Mouse (Mus musculus): Measurements from ENCODE around the gene Rxrb.

The Rxrb gene

DNA sequence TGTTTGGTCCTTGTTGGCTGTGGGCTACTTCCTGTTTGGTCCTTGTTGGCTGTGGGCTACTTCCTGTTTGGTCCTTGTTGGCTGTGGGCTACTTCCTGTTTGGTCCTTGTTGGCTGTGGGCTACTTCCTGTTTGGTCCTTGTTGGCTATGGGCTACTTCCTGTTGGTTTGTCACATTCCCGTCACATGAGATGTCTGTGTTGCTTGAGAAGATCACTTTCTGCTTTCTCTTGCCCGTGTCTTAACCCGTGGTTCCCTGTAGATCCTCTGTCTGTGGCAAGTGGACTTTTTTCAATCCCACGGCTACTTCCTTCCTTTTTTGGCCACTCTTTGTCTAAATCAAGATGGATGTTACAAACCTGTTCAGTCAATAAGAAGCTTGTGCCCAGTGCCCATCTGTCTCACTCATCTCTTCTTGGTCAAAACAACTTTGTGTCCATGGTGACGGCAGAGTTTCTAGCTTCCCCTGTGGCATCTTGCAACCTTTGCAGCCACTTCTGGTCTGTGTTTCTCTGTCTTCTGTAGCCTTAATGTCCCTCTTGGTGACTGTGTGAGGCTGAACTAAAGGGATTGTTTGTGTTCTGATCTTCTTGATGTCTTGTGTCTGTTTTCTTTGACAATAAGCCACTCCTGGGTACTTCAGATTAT lies 15.9 kb downstream of the Rxrb start:
- no peak for DNase-seq (ENCODE audit: low spot score in 2 of 2)

DNA sequence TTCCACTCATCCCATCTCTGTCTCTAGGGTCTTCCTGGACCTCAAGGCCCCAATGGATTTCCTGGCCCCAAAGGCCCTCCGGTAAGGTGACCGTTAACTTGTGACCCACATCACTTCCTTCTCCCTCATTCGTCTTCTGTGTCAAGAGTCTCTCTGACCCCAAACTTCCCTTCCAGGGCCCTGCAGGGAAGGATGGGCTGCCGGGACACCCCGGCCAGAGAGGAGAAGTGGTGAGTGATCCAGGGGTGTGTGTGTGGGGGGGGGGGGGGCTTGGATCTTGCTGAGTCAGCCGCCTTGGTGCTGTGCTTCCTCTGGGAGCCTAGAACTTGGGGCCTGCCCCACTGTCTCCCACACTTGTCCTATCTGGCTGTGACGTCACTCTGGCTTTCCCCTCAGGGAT lies 25.6 kb downstream of the Rxrb start:
- no peak for DNase-seq (ENCODE audit: low spot score in 2 of 2)

DNA sequence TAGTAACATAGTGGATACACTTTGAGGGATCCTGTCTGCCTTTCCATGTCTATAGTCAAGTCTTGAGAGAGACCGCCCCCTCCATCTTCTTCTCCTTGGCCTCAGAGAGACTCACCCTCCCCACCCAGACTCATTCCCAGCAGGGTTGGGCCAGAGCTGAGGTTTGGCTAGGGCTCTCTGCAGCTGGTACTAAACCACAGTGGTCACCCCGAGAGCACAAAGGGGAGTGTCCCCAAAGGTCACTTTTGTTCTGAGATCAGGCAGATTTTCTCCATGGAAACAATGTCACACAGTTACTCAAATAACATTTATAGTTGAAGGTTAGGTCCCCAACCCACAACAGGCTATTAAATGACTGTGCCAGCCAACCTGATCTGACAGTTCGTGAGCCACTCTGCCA lies 37.3 kb downstream of the Rxrb start:
- DNase-seq (ENCODE audit: low spot score in 2 of 2) = no peak

DNA sequence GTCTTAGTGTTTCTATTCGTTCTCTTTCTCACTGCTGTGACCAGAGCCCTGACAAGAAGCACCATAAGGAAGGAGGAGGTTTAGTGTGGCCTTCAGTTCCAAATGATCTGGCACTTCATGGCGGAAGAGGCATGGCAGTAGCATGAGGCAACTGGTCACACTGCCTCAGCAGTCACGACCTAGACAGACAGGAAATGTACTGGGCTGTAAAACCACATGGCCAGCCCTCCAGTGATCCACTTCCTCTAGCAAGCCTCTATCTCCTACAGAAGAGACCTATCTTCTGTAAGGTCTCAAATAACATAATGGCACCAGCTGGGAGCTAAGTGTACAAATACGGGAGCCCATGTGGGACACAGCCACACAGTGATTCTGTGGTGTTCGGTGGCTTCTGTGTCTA lies 40.5 kb downstream of the Rxrb start:
- no peak for DNase-seq (ENCODE audit: low spot score in 2 of 2)

DNA sequence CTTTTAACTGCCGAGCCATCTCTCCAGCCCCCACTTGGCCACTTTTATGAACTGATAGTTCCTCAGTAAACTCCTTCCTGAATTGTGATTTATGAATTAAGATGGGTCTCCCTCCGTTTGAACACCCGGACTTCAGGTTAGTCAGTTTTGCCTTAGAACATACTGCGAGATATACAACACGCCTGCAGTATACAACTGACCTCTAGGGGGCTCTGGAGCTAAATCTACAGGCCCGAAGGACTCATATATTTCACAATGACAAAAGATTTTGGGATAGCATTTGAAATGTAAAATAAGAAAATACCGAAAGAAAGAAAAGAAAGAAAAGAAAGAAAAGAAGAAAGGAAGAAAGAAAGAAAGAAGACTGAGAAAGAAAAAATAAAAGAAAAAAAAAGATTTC lies 43.7 kb downstream of the Rxrb start:
- DNase-seq (ENCODE audit: low spot score in 2 of 2) = peak in 1 of 2 experiments; percentile 73

DNA sequence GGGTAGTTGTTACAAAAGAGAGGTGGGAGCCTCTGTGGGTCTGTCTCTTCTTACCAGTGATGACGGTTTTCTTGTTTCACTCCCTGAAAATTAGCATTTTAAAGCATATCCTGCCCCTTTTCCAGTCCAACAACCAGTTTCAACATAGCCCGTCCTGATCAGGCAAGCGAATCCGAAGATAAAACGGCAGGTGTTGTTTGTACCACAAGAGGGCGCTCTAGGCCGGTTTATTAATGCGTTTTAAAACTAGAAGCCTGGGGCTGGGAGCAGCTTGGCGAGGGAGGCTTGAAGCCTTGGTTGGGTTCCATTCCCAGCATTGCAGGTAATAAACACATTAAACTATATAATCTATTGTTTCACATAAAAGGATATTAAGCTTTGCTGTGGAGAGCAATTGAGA lies 45.9 kb downstream of the Rxrb start:
- DNase-seq (ENCODE audit: low spot score in 2 of 2) = peak; percentile 46 to 80

DNA sequence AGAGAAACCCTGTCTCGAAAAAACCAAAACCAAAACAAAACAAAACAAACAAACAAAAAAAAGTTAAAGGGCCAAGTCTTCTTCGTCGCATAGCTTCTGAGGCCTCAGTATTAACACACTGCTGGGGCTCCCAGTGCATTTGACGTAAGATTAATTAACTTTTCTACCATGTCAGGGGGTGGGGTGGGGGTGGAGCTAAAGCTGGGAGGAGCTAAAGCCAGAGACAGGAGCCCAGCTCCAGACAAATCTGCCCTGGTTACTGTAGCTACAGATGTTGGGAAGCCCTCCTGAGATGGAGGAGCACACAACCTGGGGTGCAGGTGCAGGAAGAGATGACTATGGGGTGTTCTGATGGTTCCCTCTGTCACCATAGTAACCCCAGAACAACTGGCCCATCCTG lies 46.5 kb downstream of the Rxrb start:
- no peak for DNase-seq (ENCODE audit: low spot score in 2 of 2)

DNA sequence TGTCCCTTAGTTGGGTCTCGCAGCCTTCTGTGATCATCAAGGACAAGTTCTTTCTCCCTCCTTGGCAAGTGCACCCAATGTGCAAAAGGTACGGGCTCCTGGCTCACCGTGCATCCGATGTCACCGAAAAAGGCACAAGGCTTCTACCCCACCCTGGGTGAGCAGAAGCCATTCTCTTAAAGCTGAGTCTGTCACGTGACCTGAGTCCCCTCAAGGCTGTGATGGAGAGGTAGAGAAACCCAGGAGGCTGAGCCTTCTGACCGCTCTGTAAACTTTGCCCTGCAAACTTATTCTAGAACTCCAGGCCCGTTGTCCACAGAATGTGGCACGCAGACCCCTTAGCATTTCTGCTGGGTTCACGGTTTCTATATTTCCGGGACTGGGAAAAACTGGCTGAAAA lies 47.4 kb downstream of the Rxrb start:
- no peak for DNase-seq (ENCODE audit: low spot score in 2 of 2)

DNA sequence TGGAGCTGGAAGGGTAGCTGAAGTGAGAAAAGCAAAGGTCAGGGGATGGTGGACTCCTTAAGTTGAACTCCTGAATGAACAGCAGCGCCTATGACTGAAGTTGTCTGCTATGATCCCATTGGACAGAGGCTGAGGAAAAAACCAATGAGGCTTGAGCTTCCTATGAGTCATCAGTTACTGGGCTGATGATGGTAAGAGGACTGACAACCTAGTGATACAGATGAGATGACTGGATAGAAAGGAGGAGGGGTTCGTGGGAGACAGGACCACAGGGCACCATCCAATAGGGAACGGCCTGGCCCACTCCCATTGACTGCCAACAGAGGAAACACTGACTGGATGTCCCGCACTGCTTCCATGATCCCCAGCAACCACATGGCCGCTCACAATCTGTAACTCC lies 48.0 kb downstream of the Rxrb start:
- peak in 1 of 2 experiments; percentile 27 for DNase-seq (ENCODE audit: low spot score in 2 of 2)

DNA sequence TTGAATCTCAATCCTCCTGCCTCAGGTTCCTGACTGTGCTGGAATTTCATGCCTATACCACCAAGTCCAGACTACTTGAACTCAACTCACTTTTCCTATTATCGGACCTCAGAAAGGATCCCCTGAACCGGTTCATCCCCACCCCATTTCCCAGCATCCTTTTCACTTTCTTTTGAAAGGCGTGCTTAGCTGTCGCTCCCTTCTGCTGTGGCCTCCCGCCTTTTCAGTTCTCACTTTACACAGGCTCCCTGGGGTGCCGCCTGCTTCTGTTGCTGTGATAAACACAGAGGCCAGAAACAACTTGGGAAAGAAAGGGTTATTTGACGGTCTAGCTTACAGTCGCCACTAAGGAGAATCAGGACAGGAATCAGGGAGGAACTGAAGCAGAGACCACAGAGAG lies 51.5 kb downstream of the Rxrb start:
- DNase-seq (ENCODE audit: low spot score in 2 of 2) = no peak

DNA sequence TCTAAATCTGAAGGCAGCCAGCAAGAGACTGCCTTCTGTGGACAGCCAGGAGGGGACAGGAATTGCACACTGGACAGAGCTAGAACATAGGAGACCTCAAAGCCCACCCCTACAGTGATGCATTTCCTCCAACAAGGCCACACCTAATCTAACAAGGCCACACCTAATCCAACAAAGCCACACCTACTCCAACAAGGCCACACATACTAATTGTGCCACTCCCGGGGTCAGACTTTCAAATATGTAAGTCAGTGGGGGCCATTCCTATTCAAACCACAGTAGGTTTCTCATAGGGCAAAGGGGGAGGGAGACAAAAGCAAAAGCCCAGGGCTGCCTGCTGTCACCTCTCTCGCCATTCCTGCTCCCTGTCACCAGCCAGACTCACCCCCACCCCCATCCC lies 55.8 kb downstream of the Rxrb start:
- no peak for DNase-seq (ENCODE audit: low spot score in 2 of 2)

All from cerebellum, postnatal 4 days (tissue).